2 mouse cellular contexts compared by ENCODE assay signal in genomic region chr10:108108500-108108899, GRCm38 (mm10). TPM values are rescaled to one million over a fixed set of nuclear protein-coding genes. Genes with fewer than 3 reads are reported as not detected.
DNase-seq lines count a peak whose midpoint lies in the region; ATAC-seq lines count a peak whose summit lies in the region.
"Not testable (repeated sequence)": the region's sequence is repeated elsewhere in the genome, so short reads cannot be mapped to it uniquely, and the experiment has no call there.

No protein-coding gene starts in this region.

- not testable (repeated sequence) for H3K9ac ChIP-seq in midbrain, embryonic 11.5 days (ENCODE audit: low read length)

- peaks cover 18% of the 10 kb centered on the region; the same call in 1 of the 2 replicates for H3K4me1 ChIP-seq in heart, embryonic 10.5 days
- H3K4me1 ChIP-seq in midbrain, embryonic 11.5 days (ENCODE audit: control insufficient read depth, insufficient read depth, low read length): not testable (repeated sequence)

- peak; percentile 61 for DNase-seq in heart, embryonic 10.5 days (ENCODE audit: low spot score)
- DNase-seq in midbrain, embryonic 11.5 days (ENCODE audit: low spot score, missing footprints): peak; percentile 62

- not testable (repeated sequence) for H3K36me3 ChIP-seq in heart, embryonic 10.5 days; midbrain, embryonic 11.5 days (ENCODE audit: control insufficient read depth, insufficient read depth, low read length)

- not testable (repeated sequence) for H3K4me3 ChIP-seq in heart, embryonic 10.5 days; midbrain, embryonic 11.5 days (ENCODE audit: low read depth, low read length)

- not testable (repeated sequence) for ATAC-seq in midbrain, embryonic 11.5 days (ENCODE audit: low FRiP score)

- H3K9me3 ChIP-seq in heart, embryonic 10.5 days; midbrain, embryonic 11.5 days (ENCODE audit: control insufficient read depth, low read length): not testable (repeated sequence)

- H3K27ac ChIP-seq in heart, embryonic 10.5 days; midbrain, embryonic 11.5 days (ENCODE audit: low read depth, low read length): not testable (repeated sequence)

- 84% methylated on average over 4 of the region's 4 CpGs for WGBS in heart, embryonic 10.5 days
- 85% methylated on average over 4 of the region's 4 CpGs for WGBS in midbrain, embryonic 11.5 days

- H3K27me3 ChIP-seq in heart, embryonic 10.5 days (ENCODE audit: insufficient read depth, poor library complexity, severe bottlenecking); midbrain, embryonic 11.5 days (ENCODE audit: control insufficient read depth, insufficient read depth, low read length): not testable (repeated sequence)

- H3K4me2 ChIP-seq in midbrain, embryonic 11.5 days: not testable (repeated sequence)

RNA-seq across cellular contexts. Expression of gene Ppp1r12a, which starts 53.5 kb away (rescaled TPM):
- polyA plus RNA-seq in heart, embryonic 10.5 days (2016; fragmentation: Nextera tagmentation; extraction: Ambion mirVana): 110 and 112 TPM in 2 replicates
- polyA plus RNA-seq in midbrain, embryonic 11.5 days (2014; fragmentation: Nextera tagmentation; extraction: Ambion mirVana): 78.6 and 82.4 TPM in 2 replicates
